Mouse (Mus musculus) stomach, adult 2 months (tissue): ENCODE data around the gene Rapgef6. TPM values are rescaled to one million over a fixed set of nuclear protein-coding genes. Genes with fewer than 3 reads are reported as not detected.

Experiments used
- polyA plus RNA-seq: library from polyadenylated mRNA; depleted of rRNA; stranded (reverse); fragments of >200 nt; gene quantifications from 2 replicates; pipeline ENCODE4 v1.2.3, GENCODE M21; 2012; rRNA removed

Gene Rapgef6
- 6.1 and 7.0 TPM in 2 replicates for polyA plus RNA-seq

DNA sequence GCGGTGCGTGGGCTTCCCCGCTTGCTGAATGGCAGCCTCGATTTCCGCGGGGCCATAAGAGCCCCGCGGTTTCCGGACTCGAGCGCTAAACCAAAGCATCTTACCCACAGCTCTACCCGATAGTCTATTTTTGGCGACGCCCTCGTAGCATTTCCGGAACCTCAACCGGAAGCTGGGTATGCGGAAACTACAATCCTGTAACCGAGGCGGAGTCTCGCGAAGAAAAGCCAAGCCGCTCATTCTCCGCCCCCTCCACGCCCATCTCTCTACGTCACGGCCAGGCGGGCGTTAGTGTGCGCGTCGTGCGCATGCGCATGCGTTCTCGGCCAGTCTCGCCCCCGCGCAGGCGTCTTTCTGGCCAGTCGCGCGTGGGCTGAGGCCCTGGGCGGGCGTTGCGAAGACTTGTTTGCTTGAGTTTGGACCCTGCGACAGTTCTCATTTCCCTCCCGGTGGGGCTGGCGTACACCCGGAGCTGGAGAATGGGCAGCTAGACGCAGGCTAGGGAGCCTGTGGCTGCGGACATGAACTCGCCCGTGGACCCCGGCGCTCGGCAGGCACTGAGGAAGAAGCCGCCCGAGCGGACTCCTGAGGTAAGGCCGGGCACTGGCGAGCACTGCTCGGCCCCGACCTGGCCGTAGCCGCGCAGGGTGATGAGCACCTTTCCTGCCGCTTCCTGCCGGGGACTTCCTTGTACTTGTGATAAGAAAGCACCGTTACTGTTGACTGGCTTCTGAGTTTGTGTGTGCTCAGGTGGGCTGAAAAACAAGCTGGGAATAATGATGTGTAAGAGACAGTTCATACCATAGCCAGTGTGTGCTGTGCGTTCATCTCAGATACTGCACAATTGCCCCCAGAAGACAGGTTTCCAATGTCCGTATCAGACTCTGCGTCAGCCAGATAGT is at the start of gene Rapgef6:
Rapgef6 (plus strand) TSS at position 319 of the 902 bp plus-strand sequence.

Other genes starting within 250 kb of the Rapgef6 start
- 0.34 and 1.1 TPM in 2 replicates for gene Acsl6, start 219.0 kb upstream of the Rapgef6 start, polyA plus RNA-seq
- gene Meikin, start 152.2 kb upstream of the Rapgef6 start, polyA plus RNA-seq = not detected in 2 replicates
- 0.45 and 0.64 TPM in 2 replicates for gene Fnip1, start 84.6 kb upstream of the Rapgef6 start, polyA plus RNA-seq